Mouse (Mus musculus) liver, postnatal 0 days (tissue): ENCODE data around the gene Psmb2.

Experiments used
- CTCF ChIP-seq: sonication (generic); IDR thresholded peaks from 2 replicates; pipeline ENCODE4 v1.5.1; 2016; ENCODE audit warnings: antibody characterized with exemption, low read depth
- EP300 ChIP-seq: IDR thresholded peaks from 2 replicates; pipeline ENCODE4 v1.6.1; 2016; ENCODE audit warnings: antibody characterized with exemption, low read depth, mild to moderate bottlenecking

DNA sequence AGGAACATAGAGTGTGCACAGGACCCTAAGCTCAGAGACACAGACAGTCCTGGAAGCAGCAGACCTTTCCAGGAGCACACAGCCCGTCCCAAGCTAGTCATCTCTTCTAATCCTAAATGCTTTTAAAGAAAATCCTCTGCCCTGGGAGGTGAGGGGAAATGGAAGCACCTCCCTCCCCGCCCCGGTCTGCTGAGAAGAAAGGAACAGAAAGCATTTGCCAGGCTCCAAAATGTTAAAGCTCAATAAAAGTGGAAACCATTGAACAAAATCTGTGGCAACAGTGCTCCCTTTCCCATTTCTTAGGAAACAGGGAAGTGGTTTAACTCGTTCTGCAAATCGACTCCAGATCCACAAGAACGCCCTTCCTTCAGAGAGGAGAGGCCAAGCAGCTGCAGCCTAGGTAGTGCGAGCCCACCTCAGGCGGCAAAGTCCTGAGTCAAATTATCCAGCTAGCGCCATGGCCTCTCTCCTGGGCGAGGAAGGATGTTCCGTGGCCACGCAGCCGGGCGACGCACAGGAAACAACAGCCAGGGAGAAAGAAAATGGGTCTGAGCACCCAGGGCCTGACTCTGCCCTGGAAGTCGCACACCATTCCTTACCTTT is 56.7 kb downstream of the Psmb2 start:
- TF ChIP-seq CTCF (no peak), EP300 (no peak)
